Mouse (Mus musculus) liver, adult 2 months (tissue): Measurements from ENCODE around the gene Egfr. TPM values are rescaled to one million over a fixed set of nuclear protein-coding genes. Genes with fewer than 3 reads are reported as not detected.

ENCODE experiments used
- DNase-seq: peaks from one replicate; pipeline ENCODE4 v3.0.0-alpha.2; 2011; ENCODE audit warnings: low read depth, low spot score; ENCODE audit errors: extremely low read depth
- H3K27ac ChIP-seq: fragments of 200-500 bp; replicated peaks from 2 replicates; pipeline ENCODE4 v1.5.1; 2012; ENCODE audit warnings: low read depth, mild to moderate bottlenecking, control low read depth, inconsistent platforms, low read length; ENCODE audit not compliant: insufficient read depth
- H3K27me3 ChIP-seq: fragments of 200-500 bp; 2 replicates; pipeline ENCODE4 v1.6.1; 2012; ENCODE audit warnings: mild to moderate bottlenecking, moderate library complexity, low read length, inconsistent platforms; ENCODE audit not compliant: control insufficient read depth, insufficient read depth
- H3K36me3 ChIP-seq: fragments of 200-500 bp; 2 replicates; pipeline ENCODE4 v1.6.1; 2012; ENCODE audit warnings: low read length, inconsistent platforms; ENCODE audit not compliant: control insufficient read depth, insufficient read depth
- H3K4me1 ChIP-seq: fragments of 200-500 bp; 2 replicates; pipeline ENCODE4 v1.6.1; 2011; ENCODE audit warnings: low read length; ENCODE audit not compliant: control insufficient read depth, insufficient read depth
- H3K4me3 ChIP-seq: fragments of 200-500 bp; 2 replicates; pipeline ENCODE4 v1.5.1; 2011; ENCODE audit warnings: low read depth, mild to moderate bottlenecking, control low read depth, low read length, moderate library complexity; ENCODE audit not compliant: insufficient read depth
- H3K79me2 ChIP-seq: fragments of 200-500 bp; 2 replicates; pipeline ENCODE4 v1.6.1; 2012; ENCODE audit warnings: inconsistent platforms, mild to moderate bottlenecking, low read length, moderate library complexity; ENCODE audit not compliant: control insufficient read depth, insufficient read depth
- H3K9ac ChIP-seq: fragments of 200-500 bp; 2 replicates; pipeline ENCODE4 v1.6.1; 2012; ENCODE audit warnings: low read depth, mild to moderate bottlenecking, control low read depth, inconsistent platforms, low read length
- CTCF ChIP-seq: fragments of 200-500 bp; IDR thresholded peaks from 2 replicates; pipeline ENCODE4 v1.5.1; 2011; ENCODE audit warnings: low read depth, low read length, control low read depth
- POLR2A ChIP-seq: fragments of 200-500 bp; IDR thresholded peaks from 2 replicates; pipeline ENCODE4 v1.6.1; 2011; ENCODE audit warnings: low read length, control low read depth; ENCODE audit not compliant: insufficient read depth; ENCODE audit errors: extremely low read depth
- WGBS: fragments of 180-500 bp; shearing (Covaris S2); methylation state at CpG from one replicate; pipeline ENCODE4 v1.1.7; 2018; 5-methylcytosine and 5-hydroxymethylcytosine counted together
- polyA plus RNA-seq: library from polyadenylated mRNA; depleted of rRNA; stranded (reverse); fragments of >200 nt; gene quantifications from 2 replicates; pipeline ENCODE4 v1.2.3, GENCODE M21; 2012
- total RNA-seq: library from RNA; depleted of rRNA; stranded (reverse); fragments of >200 nt; gene quantifications from 2 replicates; pipeline ENCODE4 v1.2.3, GENCODE M21; 2014

Gene Egfr
- total and polyA plus RNA-seq, 2 experiments = 198 to 215 TPM

DNA sequence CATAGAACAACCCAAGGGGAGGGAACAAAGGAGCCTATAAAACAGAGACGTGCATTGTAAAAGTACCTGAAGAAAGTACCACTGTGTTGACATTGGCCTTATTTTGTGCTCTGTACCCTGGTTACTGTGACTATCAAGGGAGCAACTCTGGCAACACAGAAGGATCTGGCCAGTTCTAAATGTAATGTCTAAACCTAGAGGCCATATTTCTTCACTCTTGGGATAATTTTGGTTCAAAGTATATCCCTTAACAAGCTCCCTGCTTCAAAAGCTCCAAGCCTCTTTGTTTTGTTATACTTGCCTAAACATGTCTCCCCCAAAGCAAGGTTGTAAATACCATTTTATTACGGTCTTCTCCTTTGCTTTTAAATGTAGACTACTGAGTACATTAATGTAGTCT is 105.3 kb downstream of the Egfr start:
- H3K27ac ChIP-seq = no peak overlapping the region
- H3K9ac ChIP-seq = no peak overlapping the region
- WGBS = 67% methylated on average over 2 of the region's 2 CpGs
- H3K79me2 ChIP-seq = peaks cover 6% of the 10 kb centered on the region
- no peak for DNase-seq
- H3K4me3 ChIP-seq = no peak overlapping the region
- peaks cover 3% of the 10 kb centered on the region; the same call in 1 of the 2 replicates for H3K4me1 ChIP-seq
- H3K36me3 ChIP-seq = peaks cover 68% of the 10 kb centered on the region
- TF ChIP-seq CTCF (no peak), POLR2A (no peak)
- no peaks in the 10 kb centered on the region for H3K27me3 ChIP-seq

DNA sequence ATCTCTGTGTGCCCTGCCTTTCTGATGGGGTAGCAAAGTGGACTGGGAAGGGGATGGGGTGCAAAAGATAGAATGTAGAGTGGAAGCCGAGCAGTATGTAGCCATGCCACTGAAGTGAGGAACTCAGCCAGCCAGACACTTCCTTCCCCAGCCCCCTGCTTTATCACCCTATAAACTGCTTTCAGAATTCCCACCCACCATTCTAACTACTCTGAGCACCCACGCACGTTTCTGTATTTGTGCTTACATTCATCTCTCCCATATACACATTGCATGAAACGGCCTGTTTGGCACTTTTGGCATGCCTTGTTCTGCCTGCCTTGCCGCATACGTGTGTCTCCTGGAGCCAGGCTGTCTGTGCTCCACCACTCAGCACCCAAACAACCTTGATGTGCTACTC is 109.0 kb downstream of the Egfr start:
- peaks cover 75% of the 10 kb centered on the region for H3K36me3 ChIP-seq
- no peak overlapping the region for H3K4me3 ChIP-seq
- H3K79me2 ChIP-seq = peaks cover 6% of the 10 kb centered on the region
- peaks cover 3% of the 10 kb centered on the region; the same call in 1 of the 2 replicates for H3K4me1 ChIP-seq
- no peaks in the 10 kb centered on the region for H3K27me3 ChIP-seq
- TF ChIP-seq CTCF (no peak), POLR2A (no peak)
- no peak overlapping the region for H3K27ac ChIP-seq
- H3K9ac ChIP-seq = no peak overlapping the region
- 74% methylated on average over 6 of the region's 6 CpGs for WGBS
- DNase-seq = no peak

DNA sequence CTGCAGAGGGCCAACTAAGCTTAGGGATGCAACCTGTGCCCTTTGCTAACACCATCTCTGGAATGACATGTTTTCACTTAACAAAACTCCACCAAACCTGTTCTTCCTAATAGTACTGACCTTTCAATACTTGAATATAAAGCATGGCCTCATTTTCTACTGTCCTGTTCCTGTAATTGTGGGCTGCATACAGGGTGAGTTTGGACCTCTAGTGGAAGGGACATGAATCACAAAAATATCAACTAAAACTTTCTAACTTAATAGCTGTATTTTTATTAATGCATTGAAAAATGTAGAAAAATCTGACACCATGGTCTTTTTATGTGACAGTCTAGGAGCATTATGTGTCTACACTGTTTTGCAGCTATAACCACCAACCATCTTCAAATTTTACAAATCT is 111.5 kb downstream of the Egfr start:
- DNase-seq = no peak
- no peak overlapping the region for H3K9ac ChIP-seq
- H3K4me1 ChIP-seq = no peaks in the 10 kb centered on the region
- H3K27ac ChIP-seq = no peak overlapping the region
- peaks cover 83% of the 10 kb centered on the region for H3K36me3 ChIP-seq
- no peaks in the 10 kb centered on the region for H3K27me3 ChIP-seq
- H3K4me3 ChIP-seq = no peak overlapping the region
- H3K79me2 ChIP-seq = no peaks in the 10 kb centered on the region; the same call in 1 of the 2 replicates
- no peak for TF ChIP-seq CTCF
- TF ChIP-seq POLR2A = no peak

DNA sequence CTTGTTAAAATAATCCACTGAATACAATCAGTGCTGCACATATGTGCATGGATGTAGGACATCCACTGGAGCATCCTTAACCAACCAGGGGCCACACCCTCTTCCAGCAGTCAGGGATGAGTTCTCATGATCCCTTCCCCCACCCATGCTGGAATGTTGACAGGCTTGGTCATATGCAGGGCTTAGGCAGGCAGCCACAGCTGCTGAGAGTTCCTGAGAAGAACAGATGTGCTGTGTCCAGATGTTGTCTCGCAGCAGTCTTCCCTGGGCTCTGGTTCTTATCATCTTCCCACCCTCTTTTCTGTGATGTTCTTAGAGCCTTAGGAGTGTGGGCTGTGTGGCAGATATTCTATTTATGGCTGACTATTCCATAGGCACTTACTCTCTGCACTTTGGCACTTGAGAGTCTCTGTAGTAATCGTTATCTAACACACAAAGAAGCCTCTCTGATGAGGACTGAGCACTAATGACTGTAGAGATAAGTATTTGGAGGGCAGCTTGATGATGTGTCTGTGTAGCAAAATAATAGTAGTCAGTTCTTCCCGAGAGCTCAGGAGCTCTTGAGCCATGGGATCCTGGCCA is 113.1 kb downstream of the Egfr start:
- TF ChIP-seq POLR2A (no peak), CTCF (no peak)
- 50% methylated on average over 3 of the region's 3 CpGs for WGBS
- Histone ChIP-seq H3K36me3 (peaks cover 80% of the 10 kb centered on the region), H3K27ac (no peak overlapping the region), H3K27me3 (no peaks in the 10 kb centered on the region), H3K4me1 (no peaks in the 10 kb centered on the region), H3K9ac (no peak overlapping the region), H3K79me2 (no peaks in the 10 kb centered on the region; the same call in 1 of the 2 replicates), H3K4me3 (no peak overlapping the region)
- no peak for DNase-seq

DNA sequence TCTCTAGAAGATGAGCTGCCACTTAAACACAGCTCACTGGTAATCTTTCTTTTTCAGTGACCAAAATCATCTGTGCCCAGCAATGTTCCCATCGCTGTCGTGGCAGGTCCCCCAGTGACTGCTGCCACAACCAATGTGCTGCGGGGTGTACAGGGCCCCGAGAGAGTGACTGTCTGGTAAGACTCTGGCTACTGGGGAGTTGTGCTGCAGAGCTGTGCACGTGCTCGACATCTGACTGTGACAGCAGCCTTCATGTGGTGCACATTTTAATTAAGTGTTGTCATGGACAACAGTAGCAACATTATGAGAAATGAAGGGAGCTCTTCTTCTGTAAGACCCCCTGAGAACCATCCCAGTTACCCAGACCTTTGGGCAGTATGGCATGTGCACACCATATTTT is 116.0 kb downstream of the Egfr start:
- peaks cover 80% of the 10 kb centered on the region for H3K36me3 ChIP-seq
- TF ChIP-seq POLR2A (no peak), CTCF (no peak)
- no peak overlapping the region for H3K4me3 ChIP-seq
- no peak for DNase-seq
- peak overlapping the region; percentile 8; the same call in 1 of the 2 replicates for H3K9ac ChIP-seq
- H3K4me1 ChIP-seq = no peaks in the 10 kb centered on the region
- no peaks in the 10 kb centered on the region for H3K27me3 ChIP-seq
- no peaks in the 10 kb centered on the region for H3K79me2 ChIP-seq
- H3K27ac ChIP-seq = no peak overlapping the region
- WGBS = 84% methylated on average over 6 of the region's 6 CpGs

DNA sequence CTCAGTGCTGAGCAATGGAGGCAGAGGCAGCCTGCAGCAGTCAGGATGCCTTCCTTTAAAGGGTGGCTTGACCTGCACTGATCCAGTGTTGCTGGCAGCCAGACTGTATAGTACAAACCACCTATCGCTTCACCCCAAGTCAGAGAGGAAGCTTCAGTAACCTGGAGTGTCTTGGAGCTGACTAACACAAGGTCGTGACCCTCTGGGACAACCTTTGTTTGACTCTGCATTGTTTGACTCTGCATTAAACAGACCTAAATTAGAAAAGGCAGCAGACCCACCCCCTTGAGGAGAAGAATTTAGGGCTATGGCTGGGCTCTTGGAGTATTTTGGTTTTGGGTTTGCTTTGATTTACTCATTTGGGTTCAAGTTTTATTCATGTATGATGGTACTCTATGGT is 117.5 kb downstream of the Egfr start:
- peaks cover 86% of the 10 kb centered on the region for H3K36me3 ChIP-seq
- WGBS = 60% methylated on average over 2 of the region's 2 CpGs
- no peak for DNase-seq
- no peaks in the 10 kb centered on the region for H3K79me2 ChIP-seq
- H3K27me3 ChIP-seq = no peaks in the 10 kb centered on the region
- no peak overlapping the region for H3K4me3 ChIP-seq
- TF ChIP-seq POLR2A (no peak), CTCF (no peak)
- no peak overlapping the region for H3K27ac ChIP-seq
- no peak overlapping the region for H3K9ac ChIP-seq
- no peaks in the 10 kb centered on the region for H3K4me1 ChIP-seq
